Comparison of ENCODE assay signal across 8 mouse cellular contexts in genomic region chr11:98348083-98348961, GRCm38 (mm10). TPM values are rescaled to one million over a fixed set of nuclear protein-coding genes. Genes with fewer than 3 reads are reported as not detected.
DNase-seq lines count a peak whose midpoint lies in the region; ATAC-seq and TF ChIP-seq lines count a peak whose summit lies in the region.

TSS of gene Ppp1r1b (plus strand) at chr11:98348404.

- peaks cover 8% of the 10 kb centered on the region for H3K27me3 ChIP-seq in heart, adult 2 months (ENCODE audit: control insufficient read depth, insufficient read depth, low read length)
- no peaks in the 10 kb centered on the region for H3K27me3 ChIP-seq in kidney, adult 2 months (replicated peaks; ENCODE audit: control insufficient read depth, insufficient read depth, low read length)
- H3K27me3 ChIP-seq in limb, embryonic 11.5 days (ENCODE audit: control insufficient read depth, insufficient read depth, low read length) = peaks cover 81% of the 10 kb centered on the region
- peaks cover 62% of the 10 kb centered on the region for H3K27me3 ChIP-seq in midbrain, embryonic 16.5 days (ENCODE audit: control insufficient read depth, insufficient read depth, low read depth, low read length)

- peak; percentile 19; the same call in 1 of the 2 replicates for ATAC-seq in limb, embryonic 11.5 days (ENCODE audit: insufficient number of reproducible peaks, low FRiP score, low TSS enrichment, low read depth)
- ATAC-seq in midbrain, embryonic 16.5 days = peak; percentile 71

- H3K9ac ChIP-seq in heart, adult 2 months (ENCODE audit: low read depth, low read length) = peak within 1 kb of the TSS; percentile 55
- peak within 1 kb of the TSS; percentile 43 for H3K9ac ChIP-seq in limb, embryonic 11.5 days (ENCODE audit: low read length)
- H3K9ac ChIP-seq in midbrain, embryonic 16.5 days (ENCODE audit: low read depth, low read length) = peak within 1 kb of the TSS; percentile 70

- no peak for TF ChIP-seq CTCF in heart, adult 2 months (IDR thresholded peaks at IDR 0.05)
- no peak for TF ChIP-seq CTCF in kidney, adult 2 months (conservative IDR thresholded peaks at IDR 0.05; ENCODE audit: insufficient read depth, insufficient read length, low read depth, low read length)

- H3K9me3 ChIP-seq in limb, embryonic 11.5 days (ENCODE audit: control insufficient read depth, low read length) = no peaks in the 10 kb centered on the region
- no peaks in the 10 kb centered on the region for H3K9me3 ChIP-seq in midbrain, embryonic 16.5 days (replicated peaks; ENCODE audit: control insufficient read depth, low read length, poor library complexity, severe bottlenecking)

- H3K4me1 ChIP-seq in heart, adult 2 months (ENCODE audit: control insufficient read depth, insufficient read depth, low read length) = no peaks in the 10 kb centered on the region; the same call in 1 of the 2 replicates
- H3K4me1 ChIP-seq in kidney, adult 2 months (ENCODE audit: control insufficient read depth, insufficient read depth, low read length) = 0 out of 2 replicates have a peak, but pooled peaks cover 2% of the 10 kb centered on the region
- H3K4me1 ChIP-seq in limb, embryonic 11.5 days (ENCODE audit: control insufficient read depth, insufficient read depth, low read length) = peaks cover 12% of the 10 kb centered on the region
- H3K4me1 ChIP-seq in midbrain, embryonic 16.5 days (ENCODE audit: control insufficient read depth, insufficient read depth, low read length) = peaks cover 15% of the 10 kb centered on the region

- intact Hi-C loops in gastrocnemius, postnatal 36 days (cut with DNase I) = no loop called here
- intact Hi-C loops in heart, adult 2 months (cut with DNase I) = no loop called here

- WGBS in heart, adult 2 months = 1% methylated on average over 53 of the region's 55 CpGs
- WGBS in kidney, adult 2 months = under 1% methylated on average over 55 of the region's 55 CpGs
- under 1% methylated on average over 52 of the region's 55 CpGs for WGBS in limb, embryonic 11.5 days
- under 1% methylated on average over 39 of the region's 55 CpGs for WGBS in midbrain, embryonic 16.5 days

- no peak for TF ChIP-seq EP300 in heart, adult 2 months (IDR thresholded peaks at IDR 0.05; ENCODE audit: insufficient read depth, low read depth, low read length)

- no peak within 1 kb of the TSS for H3K27ac ChIP-seq in heart, adult 2 months
- H3K27ac ChIP-seq in kidney, adult 2 months (ENCODE audit: insufficient read depth, low read depth, low read length) = peak within 1 kb of the TSS; percentile 69
- H3K27ac ChIP-seq in limb, embryonic 11.5 days (replicated peaks; ENCODE audit: low read depth, low read length) = no peak within 1 kb of the TSS
- no peak within 1 kb of the TSS for H3K27ac ChIP-seq in midbrain, embryonic 16.5 days (ENCODE audit: low read length)

- H3K4me3 ChIP-seq in heart, adult 2 months = peak within 1 kb of the TSS; percentile 61
- H3K4me3 ChIP-seq in kidney, adult 2 months (ENCODE audit: insufficient read depth, low read depth, low read length) = peak within 1 kb of the TSS; percentile 57
- H3K4me3 ChIP-seq in limb, embryonic 11.5 days (ENCODE audit: low read depth, low read length) = peak within 1 kb of the TSS; percentile 47
- H3K4me3 ChIP-seq in midbrain, embryonic 16.5 days (ENCODE audit: low read depth, low read length) = peak within 1 kb of the TSS; percentile 67

- peak within 1 kb of the TSS; percentile 84 for H3K4me2 ChIP-seq in limb, embryonic 11.5 days (ENCODE audit: low read depth, severe bottlenecking)
- H3K4me2 ChIP-seq in midbrain, embryonic 16.5 days (ENCODE audit: low read length) = peak within 1 kb of the TSS; percentile 100

- TF ChIP-seq POLR2A in heart, adult 2 months (IDR thresholded peaks at IDR 0.05; ENCODE audit: insufficient read depth, low read depth, low read length) = no peak
- TF ChIP-seq POLR2A in kidney, adult 2 months (IDR thresholded peaks at IDR 0.05; ENCODE audit: low read depth, low read length) = peak; percentile 36

- DNase-seq in gastrocnemius, adult 18-20 months (ENCODE audit: low spot score) = peak; percentile 37
- no peak for DNase-seq in gastrocnemius, postnatal 36 days
- DNase-seq in cerebellum, adult 18-20 months = peak; percentile 79 to 84
- DNase-seq in heart, adult 2 months = peak; percentile 55 to 56
- DNase-seq in kidney, adult 2 months = peak; percentile 75
- peak; percentile 62 for DNase-seq in limb, embryonic 11.5 days (ENCODE audit: low spot score)
- peak; percentile 79 for DNase-seq in thymus, postnatal 14 days

- H3K36me3 ChIP-seq in heart, adult 2 months (ENCODE audit: control insufficient read depth, insufficient read depth, low read length) = no peaks in the 10 kb centered on the region
- no peaks in the 10 kb centered on the region for H3K36me3 ChIP-seq in kidney, adult 2 months (ENCODE audit: control insufficient read depth, insufficient read depth, low read length)
- H3K36me3 ChIP-seq in limb, embryonic 11.5 days (ENCODE audit: control insufficient read depth, insufficient read depth, low read length) = no peaks in the 10 kb centered on the region
- no peaks in the 10 kb centered on the region for H3K36me3 ChIP-seq in midbrain, embryonic 16.5 days (ENCODE audit: control insufficient read depth, insufficient read depth, low read length)

- no peaks in the 10 kb centered on the region for H3K79me2 ChIP-seq in heart, adult 2 months (replicated peaks; ENCODE audit: control insufficient read depth, insufficient read depth, low read length)

RNA-seq across cellular contexts. Expression of gene Ppp1r1b, which starts in this region (rescaled TPM):
- total RNA-seq in gastrocnemius, adult 18-20 months (2021) = under 1 TPM; 0.18 to 0.31 TPM
- not detected for total RNA-seq in gastrocnemius, postnatal 36 days (2021)
- 1 to 10 TPM; 2.6 to 5.3 TPM for total RNA-seq in heart, adult 2 months (2021)
- 15.8 and 16.2 TPM in 2 replicates for polyA plus RNA-seq in heart, adult 2 months (2012; rRNA removed)
- polyA plus RNA-seq in kidney, adult 2 months (2012; rRNA removed) = 84.7 and 94.6 TPM in 2 replicates
- 0.17 TPM in 1 of 2 replicates, not detected in the other for polyA plus RNA-seq in limb, embryonic 11.5 days (2014; fragmentation: Nextera tagmentation; extraction: Ambion mirVana)
- 2.4 and 2.9 TPM in 2 replicates for polyA plus RNA-seq in midbrain, embryonic 16.5 days (2015; fragmentation: Nextera tagmentation; extraction: Ambion mirVana)

Comparison
In these comparisons a context has a peak if more than half of its experiments do, and no peak if none do; other contexts are left out.
1. Peak in DNase-seq in gastrocnemius, adult 18-20 months; RNA of the gene not detected or under 1 TPM.
2. Peak in DNase-seq, ATAC-seq, H3K4me3 ChIP-seq, H3K9ac ChIP-seq and H3K4me2 ChIP-seq in limb, embryonic 11.5 days; RNA of the gene not detected or under 1 TPM.
3. DNase-seq: peak in cerebellum, adult 18-20 months (2 of 2), heart, adult 2 months (2 of 2), kidney, adult 2 months (single experiment) and thymus, postnatal 14 days (single experiment); none in gastrocnemius, postnatal 36 days (0 of 2).
4. Peak in every context shown above with its lines, with median percentiles within 50 percentile points of each other: H3K4me3 ChIP-seq and H3K9ac ChIP-seq.